Mouse (Mus musculus) adrenal gland, postnatal 14 days (tissue): ENCODE measurements at regions not wholly inside any gene's neighbourhood (a gene's known extent, or its start where the extent isn't known, plus 50 kb on each side); places are given as distances from the start of the nearest gene placed in this dataset.
"Not testable (repeated sequence)": the region's sequence is repeated elsewhere in the genome, so short reads cannot be mapped to it uniquely, and the experiment has no call there.

Source experiments
- DNase-seq: peaks from one replicate; pipeline ENCODE4 v3.0.0; 2021; ENCODE audit warnings: mixed read lengths

DNA sequence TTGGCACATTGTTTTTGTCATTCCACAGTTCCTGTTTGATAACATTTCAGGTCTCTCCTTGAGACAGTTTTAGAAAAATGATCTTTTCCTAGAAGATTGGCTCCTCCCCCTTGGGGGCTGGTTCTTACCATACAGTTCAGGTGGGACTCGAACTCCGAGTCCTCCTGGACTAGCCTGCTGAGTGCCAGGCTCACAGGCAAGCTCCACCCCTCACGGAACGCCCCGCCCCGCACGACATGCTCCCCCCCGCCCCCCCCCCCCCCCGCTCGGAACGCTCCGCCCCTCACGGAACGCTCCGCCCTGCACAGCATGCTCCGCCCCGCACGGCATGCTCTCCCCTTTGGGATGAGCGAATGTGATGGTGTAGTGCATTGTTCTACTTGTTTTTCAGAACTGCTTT lies 65.9 kb upstream of the Inpp5a start:
- no peak for DNase-seq

- peak; percentile 48 for DNase-seq
These were observed 61.9 kb upstream of the Inpp5a start for GRCm38 (mm10) chr7:139327030-139327429.

- DNase-seq, result peak; percentile 54
These were observed 56.1 kb upstream of the Inpp5a start for GRCm38 (mm10) chr7:139332791-139333190.

DNA sequence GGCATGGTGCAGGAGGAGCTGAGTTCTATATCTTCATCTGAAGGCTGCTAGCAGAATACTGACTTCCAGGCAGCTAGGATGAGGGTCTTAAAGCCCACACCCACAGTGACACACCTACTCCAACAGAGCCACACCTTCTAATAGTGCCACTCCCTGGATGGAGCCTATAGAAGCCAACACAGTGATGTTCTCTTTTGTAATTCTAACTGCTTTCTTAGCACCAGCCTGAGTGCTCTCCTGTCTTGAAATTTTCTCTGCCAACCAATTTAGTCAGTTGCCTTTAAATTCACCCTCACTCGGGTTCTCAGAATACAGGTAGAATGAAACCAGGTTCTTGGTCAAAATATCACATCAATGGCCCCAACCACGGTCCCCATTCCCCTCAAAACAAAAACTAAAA lies 50.9 kb upstream of the Inpp5a start:
- not testable (repeated sequence) for DNase-seq
